Mouse (Mus musculus) C2C12 (cell line): ENCODE measurements around the gene Lsm7.

ENCODE experiments used
- CTCF ChIP-seq: IDR thresholded peaks from one replicate; pipeline ENCODE4 v1.5.1; 2011; ENCODE audit not compliant: control insufficient read depth, insufficient read depth, insufficient read length
- FOSL1 ChIP-seq: IDR thresholded peaks from one replicate; pipeline ENCODE4 v1.8.0; 2011; ENCODE audit warnings: mild to moderate bottlenecking, low read length; ENCODE audit not compliant: poor library complexity, insufficient read depth, severe bottlenecking
- MAX ChIP-seq: IDR thresholded peaks from one replicate; pipeline ENCODE4 v1.6.1; 2011; ENCODE audit warnings: mild to moderate bottlenecking, control low read depth
- MYOD1 ChIP-seq: IDR thresholded peaks from one replicate; pipeline ENCODE4 v1.6.1; 2011; ENCODE audit warnings: low read depth; ENCODE audit not compliant: control insufficient read depth, insufficient read length
- USF1 ChIP-seq: IDR thresholded peaks from one replicate; pipeline ENCODE4 v1.6.1; 2011; ENCODE audit warnings: low read depth, mild to moderate bottlenecking, control low read depth, moderate library complexity

GRCm38 (mm10) chr10:80841685-80842084 is 13.3 kb downstream of the Lsm7 start:
- TF ChIP-seq CTCF = no peak
- TF ChIP-seq USF1 = no peak
- TF ChIP-seq MYOD1 = no peak
- TF ChIP-seq MAX = no peak
- no peak for TF ChIP-seq FOSL1
